Mouse (Mus musculus) ES-CJ7 (cell line): ENCODE measurements at regions not wholly inside any gene's neighbourhood (a gene's known extent, or its start where the extent isn't known, plus 50 kb on each side); places are given as distances from the start of the nearest gene placed in this dataset.
"Not testable (repeated sequence)": the region's sequence is repeated elsewhere in the genome, so short reads cannot be mapped to it uniquely, and the experiment has no call there.

ENCODE experiments used
- DNase-seq: peaks from one replicate; pipeline ENCODE4 v3.0.0; 2011; ENCODE audit warnings: low read depth, low spot score

DNA sequence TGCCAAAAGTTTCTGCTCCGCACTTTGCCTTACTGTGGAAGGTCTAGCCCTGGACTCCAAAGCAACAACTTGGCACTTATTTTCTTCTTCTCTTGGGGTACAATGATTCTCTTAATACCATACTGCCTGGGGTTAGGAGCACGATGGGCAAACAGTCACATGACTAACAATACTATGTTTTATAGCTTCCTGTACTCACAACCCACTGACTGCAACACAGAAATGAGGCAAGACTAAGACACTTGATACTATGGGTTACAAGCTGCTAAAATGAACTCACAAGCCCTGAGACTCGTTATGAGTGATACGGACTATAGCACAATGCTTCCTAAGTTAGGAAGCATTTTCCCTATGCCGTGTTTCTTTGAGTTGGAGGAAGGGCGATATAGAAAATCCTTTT is 222.3 kb upstream of the Zpld1 start:
- no peak for DNase-seq

DNA sequence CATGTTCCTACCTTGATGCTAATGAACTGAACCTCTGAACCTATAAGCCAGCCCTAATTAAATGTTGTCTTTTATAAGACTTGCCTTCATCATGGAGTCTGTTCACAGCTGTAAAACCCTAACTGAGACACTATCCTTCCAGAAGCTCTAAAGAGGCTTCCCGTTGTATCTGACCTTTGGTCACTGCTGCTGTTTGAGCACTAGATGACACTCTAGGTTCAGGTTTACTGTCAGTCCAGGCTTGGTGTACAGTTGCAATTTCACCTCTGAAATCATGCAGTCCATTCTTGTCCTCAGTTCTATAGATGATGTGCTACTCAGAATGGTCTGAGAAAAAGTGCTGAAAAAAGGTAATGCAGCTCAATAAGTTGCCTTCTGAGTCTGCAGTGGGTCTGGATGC is 221.9 kb upstream of the Zpld1 start:
- DNase-seq: peak; percentile 4

DNA sequence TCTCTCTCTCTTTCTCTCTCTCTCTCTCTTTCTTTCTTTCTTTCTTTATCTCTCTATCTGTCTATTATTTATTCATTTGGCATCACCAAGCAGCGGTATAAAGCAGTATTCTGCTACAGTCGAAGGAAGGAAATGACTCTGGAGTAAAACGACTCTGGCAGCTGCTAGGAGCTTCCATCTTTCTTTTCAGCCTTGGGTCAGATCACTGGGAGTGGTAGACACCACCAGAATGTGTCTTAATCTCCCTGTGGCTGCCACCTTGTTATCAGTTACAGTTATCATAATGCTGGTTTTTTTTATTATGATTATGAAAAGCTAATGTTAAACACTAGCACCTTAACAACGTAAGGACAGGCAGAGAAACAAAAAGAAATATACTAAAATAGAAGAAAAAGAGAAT is 219.2 kb upstream of the Zpld1 start:
- no peak for DNase-seq

DNA sequence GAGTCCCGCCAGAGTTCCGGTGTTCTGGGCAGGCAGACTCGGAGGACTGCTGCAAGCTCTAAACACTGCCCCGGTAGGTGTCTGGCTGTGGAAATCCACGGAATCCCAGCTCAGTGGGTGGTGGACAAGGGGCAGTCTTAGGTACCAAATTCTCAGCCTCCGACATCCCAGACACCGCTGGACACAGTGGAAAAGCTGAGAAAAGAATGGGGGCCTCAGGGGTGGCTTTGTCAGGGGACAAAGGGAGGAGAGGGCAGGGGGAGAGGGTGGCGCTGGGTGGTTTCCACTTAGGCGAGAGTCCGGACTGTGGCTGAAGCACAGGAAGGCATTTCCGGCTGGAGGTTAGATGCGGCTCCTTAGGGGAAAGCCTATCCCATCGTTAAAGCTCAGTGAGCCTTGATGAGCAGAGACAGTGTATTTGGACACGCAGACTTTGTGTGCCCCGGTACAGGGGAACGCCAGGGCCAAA is 217.5 kb upstream of the Zpld1 start:
- DNase-seq: no peak

DNA sequence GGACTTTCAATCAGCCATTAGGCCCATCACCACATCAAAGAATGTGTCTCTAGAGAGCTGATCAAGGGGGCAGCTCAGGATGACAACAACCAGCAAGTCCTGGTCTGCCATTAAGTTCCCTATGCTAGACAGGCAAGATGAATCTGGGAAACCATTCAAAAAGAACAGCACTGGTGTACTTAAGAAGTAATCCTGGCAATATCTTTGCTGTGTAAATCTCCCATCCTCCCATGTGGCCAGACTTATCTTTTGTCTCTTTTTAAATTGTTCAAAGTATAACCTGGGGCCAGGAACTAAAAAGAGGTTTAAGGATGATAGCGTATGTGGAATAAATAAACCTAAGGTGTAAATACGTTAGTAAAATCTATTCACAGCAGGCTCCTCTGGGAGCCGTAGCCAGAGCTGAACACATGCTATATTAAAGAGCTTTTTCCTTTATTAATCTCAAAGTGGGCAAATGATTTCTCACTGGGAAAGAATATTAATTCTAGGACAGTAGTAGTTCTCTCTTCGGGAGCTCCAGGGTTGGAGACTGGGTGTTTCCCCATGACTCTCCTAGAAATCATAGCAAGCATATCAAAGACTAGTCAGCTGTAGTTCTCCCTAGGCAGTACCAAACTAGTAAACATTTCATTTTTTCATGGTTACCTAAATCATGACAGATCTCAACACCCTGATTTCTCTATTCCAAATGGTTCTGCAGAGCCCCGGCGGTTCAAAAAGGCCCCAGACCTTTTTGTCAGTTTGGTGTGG is 216.8 kb upstream of the Zpld1 start:
- peak; percentile 25 for DNase-seq

DNA sequence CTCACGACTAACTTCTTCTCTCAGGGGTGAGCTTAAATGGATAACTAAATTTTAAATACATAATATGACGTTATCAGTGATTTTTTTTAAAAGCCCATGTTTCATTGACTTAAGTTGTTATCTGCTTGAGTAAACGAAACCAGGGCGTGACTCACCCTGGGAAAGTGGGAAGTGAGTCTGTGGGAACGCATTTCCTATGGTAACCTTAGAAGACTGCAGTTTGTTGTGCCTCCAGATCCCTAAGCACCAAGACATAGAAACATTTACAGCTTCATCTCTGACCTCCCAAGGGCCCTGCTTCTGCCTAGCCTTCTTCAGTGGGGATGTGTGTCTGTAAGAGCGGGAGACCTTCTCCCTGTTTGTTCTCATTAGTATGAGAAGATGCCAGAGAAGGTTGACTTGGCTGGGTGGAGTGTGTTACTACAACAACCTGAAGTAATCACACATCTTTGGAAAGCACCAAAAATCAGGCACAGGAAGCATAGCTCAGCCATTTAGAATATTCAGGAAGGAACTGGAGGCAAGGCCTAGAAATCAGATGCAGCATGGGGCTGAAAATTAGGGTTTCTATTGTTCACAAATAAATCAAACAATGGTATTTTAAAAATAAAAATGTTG is 207.1 kb upstream of the Zpld1 start:
- DNase-seq: no peak

DNA sequence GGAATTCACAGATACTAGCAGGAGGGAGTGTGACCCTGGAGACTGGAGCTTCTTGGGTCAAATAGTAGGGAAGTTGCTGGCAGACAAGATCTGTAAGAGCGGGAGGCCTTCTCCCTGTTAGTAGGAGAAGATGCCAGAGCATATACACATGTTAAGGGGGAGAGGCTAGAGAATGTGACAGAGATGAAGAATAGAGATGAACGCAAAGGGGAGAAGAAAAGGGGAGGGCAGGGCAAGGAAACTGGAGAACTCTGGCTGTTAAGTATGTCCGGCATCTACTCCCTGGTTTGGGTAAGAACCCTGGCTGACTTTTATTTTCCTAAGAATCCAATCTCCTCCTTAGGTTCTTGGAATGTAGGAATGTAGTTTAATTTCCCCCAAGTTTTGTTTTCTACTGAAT is 206.5 kb upstream of the Zpld1 start:
- no peak for DNase-seq

DNA sequence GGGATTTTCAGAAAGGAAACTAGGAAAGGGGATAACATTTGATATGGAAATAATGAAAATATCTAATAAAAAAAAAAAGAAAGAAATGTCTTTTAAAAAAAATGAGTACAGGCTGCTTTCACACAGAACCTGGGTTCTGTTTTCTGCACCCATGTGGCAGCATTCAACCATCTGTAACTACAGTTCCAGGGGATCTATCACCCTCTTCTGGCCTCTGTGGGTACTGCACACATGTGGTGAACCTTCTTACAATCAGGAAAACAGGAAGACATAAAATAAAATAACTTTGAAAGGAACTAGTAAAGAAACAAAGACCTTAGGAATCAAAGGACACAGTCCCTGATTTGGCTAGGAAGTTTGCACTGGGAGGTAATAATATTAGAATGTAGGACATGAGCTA is 205.5 kb upstream of the Zpld1 start:
- DNase-seq: peak; percentile 67

DNA sequence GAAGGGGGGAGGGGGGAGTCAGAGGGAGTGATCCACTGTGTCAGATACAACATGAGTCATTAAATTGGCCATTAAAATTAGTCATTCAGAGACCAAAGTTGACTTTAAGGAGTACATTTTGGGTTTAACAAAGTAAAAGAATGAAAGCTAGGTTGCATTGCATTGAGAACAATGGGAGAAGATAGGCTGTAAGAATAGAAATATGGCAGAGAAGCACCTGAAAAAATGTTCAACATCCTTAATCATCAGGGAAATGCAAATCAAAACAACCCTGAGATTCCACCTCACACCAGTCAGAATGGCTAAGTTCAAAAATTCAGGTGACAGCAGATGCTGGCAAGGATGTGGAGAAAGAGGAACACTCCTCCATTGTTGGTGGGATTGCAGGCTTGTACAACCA is 202.0 kb upstream of the Zpld1 start:
- not testable (repeated sequence) for DNase-seq

DNA sequence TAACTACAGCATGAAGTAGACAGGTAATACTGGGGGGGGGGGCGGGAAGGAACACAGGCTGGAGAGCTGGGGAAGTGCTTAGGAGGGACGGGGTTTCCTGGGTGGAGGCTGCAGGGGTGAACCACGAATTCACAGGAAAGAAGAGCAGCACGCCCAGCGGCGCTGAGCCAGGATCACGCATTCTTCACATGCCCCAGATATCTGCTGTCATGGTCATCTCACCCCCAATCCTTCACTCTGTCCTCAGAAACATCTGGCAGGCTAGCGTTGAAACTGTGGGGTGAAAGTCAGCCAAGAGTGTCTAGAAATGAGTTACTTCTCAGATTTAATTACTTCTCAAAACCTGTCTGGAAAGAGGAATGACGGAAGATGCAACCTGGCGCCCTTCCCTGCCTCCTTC is 197.3 kb upstream of the Zpld1 start:
- DNase-seq: no peak

DNA sequence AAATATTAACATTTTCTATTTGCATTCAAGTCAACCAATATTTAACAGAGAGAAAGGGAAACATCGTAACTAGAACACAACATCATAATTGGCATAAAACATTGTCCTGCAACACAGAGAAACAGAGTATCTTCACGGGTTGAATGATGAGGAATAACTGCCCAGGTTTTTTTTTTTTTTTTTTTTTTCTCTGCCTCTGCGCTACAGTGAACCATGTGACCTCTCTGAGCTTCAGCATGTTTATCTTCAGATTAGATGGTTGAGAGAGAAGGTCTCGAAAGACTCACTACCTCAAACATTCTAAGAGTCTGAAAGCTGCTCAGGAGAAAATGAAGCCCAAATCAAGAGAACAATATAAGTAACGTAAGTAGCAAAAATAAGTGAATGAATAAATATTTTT is 196.4 kb upstream of the Zpld1 start:
- DNase-seq: no peak

DNA sequence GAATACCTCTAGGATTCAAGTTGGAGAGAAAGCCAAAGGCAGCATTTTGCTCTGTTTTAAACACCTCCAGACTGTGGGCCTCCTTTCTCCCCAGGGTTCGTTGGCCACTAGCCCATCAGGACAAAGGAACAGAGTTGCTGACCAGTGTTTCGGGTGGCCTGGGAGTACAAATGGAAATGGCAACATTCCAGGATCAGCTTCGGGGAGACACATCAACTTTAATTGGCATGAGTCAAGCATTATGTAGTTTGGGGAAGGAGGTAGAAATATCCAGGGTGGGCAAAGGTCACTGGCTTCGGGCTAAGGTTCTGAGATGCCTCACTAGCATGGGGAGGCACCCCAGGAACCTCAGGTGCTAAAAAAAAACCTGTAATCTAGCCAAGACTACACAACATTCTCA is 194.3 kb upstream of the Zpld1 start:
- no peak for DNase-seq

DNA sequence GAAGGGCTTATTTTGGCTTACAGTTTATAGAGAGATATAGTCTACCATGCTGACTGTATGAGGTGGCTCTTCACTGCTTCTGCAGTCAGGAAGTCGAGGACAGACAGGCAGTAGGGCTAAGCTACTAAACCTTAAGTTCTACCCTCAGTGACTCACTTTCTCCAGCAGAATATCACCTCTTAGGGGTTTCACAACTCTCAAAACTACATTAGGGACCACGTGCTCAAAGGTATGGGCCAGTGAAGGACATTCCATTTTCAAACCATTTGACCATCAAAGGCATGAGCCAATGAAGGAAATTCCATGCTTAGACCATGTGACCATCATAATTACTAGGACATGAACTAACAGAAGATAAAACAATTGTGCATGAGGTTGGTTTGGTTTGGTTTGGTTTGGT is 186.6 kb upstream of the Zpld1 start:
- no peak for DNase-seq

DNA sequence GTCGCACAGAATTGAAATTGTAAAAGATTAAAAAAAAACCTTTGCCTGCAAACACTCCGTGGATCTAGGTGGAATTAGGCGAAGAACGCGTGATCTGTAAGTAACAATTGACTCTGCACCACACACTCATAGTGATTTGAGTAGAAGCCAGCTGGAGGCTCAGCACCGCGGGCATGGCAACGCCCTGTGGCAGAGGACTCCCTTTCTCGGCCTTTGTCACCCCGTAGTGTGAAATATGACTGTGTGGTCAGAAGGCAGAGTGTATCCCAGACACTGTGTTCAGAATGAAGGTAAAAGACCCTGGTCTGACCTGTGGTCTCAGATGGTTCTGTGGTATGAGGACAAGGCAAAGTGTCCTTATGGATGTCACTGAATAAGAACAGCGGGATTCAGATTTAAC is 183.0 kb upstream of the Zpld1 start:
- DNase-seq: no peak

DNA sequence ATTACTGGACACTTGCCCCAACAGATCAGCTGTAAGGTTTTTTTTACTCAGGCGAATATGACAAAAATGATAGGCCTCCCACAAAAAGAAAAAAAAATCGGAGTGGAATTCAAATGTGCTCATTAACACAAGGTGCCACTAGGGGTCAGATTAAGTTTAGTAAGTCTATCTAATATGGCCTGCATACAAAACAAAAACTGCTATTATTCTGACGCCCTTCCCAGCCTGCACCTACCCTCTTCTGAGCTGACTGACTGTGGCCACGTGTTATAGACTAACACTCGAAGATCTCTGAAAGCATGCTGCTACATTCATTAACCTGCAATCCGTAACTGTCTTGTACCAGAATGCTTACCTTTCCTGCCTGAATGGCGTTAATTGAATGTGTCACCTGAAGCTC is 182.5 kb upstream of the Zpld1 start:
- peak; percentile 10 for DNase-seq

DNA sequence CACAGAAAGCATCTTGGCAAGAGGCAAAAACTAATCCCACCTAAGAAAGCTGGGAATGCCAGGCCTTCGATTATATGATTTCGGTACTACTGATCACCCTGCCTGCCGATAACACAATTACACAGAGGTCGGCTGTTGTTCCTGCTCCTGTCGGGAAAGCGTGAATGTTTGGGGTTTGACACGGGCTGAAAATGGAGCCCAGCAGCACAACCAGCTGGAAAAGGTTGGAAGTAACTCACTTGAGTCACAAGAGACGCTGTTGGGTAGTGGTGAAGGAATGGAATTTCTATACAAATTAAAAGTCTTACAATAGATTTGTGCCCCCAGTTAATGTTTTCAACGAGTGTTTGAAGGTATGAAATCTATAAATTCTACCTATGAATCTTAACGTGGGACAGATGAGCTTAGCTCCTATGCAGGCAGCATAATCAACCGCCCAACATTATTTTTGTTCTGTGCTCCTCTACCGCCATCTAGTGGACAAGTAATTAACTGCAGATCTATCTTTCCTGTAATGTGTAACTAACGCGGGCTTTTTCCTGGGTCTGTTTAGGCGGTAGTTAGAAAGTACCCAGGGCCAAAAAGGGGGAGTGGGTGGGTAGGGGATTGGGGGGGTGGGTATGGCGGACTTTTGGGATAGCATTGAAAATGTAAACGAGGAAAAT is 178.9 kb upstream of the Zpld1 start:
- DNase-seq: peak; percentile 59

DNA sequence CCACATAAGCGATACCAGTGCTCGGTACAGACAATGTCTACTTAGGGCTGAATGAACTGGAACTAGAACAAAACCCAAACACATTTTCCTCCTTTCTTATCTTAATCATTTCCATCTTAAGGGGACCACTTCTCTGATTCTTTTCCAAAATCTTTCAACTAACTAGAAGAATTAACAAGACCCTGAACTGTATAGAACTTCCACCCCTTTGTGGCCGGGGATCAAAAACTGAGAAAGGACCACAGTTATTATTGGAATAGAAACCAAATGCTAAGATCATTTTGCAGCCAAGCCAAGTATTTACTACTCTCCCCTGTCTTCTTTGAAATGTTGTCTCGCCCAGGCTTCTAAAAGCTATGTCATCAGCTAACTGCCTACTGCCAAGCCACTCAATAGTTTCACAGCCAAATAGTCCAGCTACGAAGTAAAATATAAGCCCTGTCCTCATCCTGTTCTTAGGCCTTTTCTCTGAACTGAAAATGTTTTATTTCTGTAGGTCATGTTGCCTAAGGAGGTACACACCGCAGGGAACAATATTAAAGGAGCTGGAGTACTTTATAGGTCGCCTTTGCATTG is 177.3 kb upstream of the Zpld1 start:
- DNase-seq: no peak

DNA sequence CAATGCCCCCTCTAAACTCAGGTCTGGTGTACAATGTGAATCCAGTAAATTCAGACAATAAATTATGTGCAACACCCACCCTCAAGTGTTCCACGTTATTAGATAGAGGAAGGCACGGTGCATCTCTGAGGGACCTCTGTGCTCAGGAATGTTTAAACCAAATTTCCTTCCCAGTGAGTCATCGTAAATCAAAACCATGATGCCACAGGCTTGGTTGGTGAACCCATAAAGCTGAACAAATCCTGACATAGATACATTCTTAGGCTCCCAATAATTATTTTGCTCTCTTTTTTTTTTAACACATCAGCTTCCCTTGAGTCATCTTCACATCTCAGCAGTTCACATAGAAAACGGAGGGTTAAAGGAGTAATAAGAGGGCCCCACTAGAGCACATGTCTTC is 173.6 kb upstream of the Zpld1 start:
- no peak for DNase-seq

DNA sequence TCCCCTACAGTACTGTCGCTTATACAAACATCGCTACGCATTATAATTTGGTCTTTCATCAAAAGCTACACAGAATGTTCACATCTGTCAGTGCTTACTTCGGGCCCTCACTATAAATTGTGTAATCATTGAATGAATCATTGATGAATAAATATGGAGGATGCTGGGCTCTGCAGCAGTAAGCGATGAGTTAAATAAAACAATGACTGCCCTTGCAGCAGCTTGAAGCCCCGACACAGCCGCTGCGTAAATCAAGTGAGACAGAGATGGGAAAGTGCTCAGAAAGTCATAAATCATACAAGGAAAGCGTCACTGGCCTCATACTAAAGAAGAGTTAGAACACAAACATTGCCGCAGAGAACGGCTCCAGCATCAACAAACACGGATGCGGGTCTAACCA is 172.9 kb upstream of the Zpld1 start:
- no peak for DNase-seq

DNA sequence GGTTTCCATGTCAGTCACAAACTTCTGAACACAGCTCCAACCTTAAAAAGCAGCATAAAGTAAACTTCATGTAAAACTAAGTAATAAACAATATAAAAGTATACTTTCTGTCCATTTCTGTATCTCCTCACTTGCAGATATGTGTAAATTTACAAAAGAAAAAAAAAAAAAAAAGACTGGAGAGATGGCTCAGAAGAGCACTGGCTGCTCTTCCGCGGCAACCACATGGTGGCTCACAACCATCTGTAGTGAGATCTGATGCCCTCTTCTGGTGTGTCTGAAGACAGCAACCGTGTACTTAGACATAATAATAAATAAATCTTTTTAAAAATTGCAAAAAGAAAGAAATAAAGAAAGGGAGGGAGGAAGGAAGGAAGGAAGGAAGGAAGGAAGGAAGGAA is 171.9 kb upstream of the Zpld1 start:
- DNase-seq: no peak

DNA sequence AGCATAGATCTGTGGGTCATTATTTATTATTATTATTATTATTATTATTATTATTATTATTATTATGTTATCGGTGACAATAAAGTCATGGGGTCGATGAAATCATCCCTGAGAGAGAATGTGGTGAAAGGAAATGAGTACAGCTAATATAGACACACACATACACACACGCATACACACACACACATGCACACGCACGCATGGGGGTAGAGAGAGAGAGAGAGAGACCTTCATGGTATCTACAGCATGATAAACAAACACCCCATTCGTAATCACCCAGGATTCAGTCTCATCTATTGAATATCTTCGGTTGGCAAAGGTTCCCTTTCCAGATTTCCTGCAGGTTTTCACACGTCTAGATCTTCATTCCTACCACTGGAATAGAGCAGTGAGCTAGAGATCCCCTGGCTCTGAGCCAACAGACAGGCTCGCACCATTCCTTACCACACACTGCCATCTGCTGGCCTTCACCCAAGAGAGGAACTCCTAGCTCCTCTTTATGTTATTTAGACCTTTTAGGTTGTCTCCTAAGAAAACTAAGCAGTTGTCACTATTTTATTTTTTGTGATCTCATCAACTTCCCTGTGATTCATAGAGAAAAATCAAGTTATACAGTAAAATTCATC is 171.2 kb upstream of the Zpld1 start:
- peak; percentile 75 for DNase-seq

DNA sequence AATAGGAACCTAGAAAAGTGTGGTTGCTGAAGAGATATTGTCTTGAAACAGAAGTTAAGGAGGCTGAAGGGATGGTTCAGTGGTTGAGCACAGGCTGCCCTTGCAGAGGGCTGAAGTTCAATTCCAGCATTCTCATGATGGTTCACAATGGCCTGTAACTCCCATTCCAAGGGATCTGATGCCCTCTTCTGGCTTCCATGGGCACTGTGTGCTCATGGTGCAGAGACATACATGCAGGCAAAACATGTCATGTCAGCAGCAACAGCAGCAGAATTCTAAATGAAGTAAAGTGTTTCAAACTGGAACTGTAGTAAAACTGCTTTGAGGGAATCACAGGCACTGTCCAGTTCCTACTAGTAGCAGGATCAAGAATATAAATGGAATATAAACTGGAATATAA is 162.7 kb upstream of the Zpld1 start:
- DNase-seq: peak; percentile 24
